Mouse (Mus musculus) kidney, embryonic 15.5 days (tissue): ENCODE measurements around the gene Ackr3. TPM values are rescaled to one million over a fixed set of nuclear protein-coding genes. Genes with fewer than 3 reads are reported as not detected.

Experiments
- polyA plus RNA-seq: library from polyadenylated mRNA; unstranded; fragments of >200 nt; fragmentation: Nextera tagmentation; extraction: Ambion mirVana; gene quantifications from 2 replicates; pipeline ENCODE4 v1.2.1, GENCODE M21; 2015

Ackr3 gene
- polyA plus RNA-seq, 1 experiment from 2014 or later, result 46.8 TPM

Other genes starting within 250 kb of the Ackr3 start
- 0.04 and 0.09 TPM in 2 replicates for gene Asb18, start 189.3 kb upstream of the Ackr3 start, polyA plus RNA-seq
- gene Iqca, start 50.6 kb upstream of the Ackr3 start, polyA plus RNA-seq, result 0.14 and 0.17 TPM in 2 replicates